Mouse (Mus musculus) left cerebral cortex, adult 11 months (tissue): Measurements from ENCODE around the gene Tigd4.
A peak's percentile ranks its signal among the peaks of the same experiment; 100 is the strongest.

Source experiments
- DNase-seq: peaks from one replicate; pipeline ENCODE4 v3.0.0; 2022; ENCODE audit warnings: low spot score

The Tigd4 gene

DNA sequence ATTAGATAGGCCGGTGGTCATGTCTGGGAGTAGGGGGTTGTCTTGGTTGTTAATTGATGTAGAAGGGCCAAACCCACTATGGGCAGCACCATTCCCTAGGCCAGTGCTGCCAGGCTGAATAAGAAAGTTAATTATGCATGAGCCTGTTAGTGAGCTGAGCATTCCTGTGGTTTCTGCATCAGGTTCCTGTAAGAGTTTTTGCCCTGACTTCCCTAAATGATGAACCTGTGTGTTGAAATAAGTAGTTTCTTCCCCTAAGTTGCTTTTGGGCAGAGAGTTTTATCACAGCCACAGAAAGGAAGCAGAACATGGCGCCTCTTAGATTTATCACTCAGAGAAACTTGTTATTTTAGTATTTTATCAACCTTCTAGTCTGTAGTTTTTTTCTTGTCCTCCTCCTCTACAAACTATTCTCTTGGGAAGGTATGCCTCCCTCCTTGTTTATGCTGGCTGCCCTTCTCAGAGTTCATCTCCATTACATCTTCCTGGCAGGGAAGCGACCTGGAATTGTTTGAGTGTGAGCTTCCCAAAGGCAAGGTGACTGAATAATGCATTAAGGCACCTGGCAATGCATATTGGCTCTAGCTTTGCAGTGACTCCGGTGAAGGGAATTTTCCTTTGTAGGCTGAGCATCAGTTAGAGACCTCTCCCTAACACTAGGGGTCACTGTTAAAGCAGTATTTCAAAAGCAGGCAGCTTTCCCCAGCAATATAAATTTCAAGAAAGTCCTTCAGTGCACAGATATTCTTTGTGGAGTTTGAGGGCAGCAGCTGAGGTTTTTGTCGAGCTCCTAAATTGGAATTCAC lies 21.9 kb downstream of the Tigd4 start:
- peak; percentile 28 for DNase-seq

GRCm38 (mm10) chr3:84615856-84616225 lies 22.5 kb downstream of the Tigd4 start:
- no peak for DNase-seq

DNA sequence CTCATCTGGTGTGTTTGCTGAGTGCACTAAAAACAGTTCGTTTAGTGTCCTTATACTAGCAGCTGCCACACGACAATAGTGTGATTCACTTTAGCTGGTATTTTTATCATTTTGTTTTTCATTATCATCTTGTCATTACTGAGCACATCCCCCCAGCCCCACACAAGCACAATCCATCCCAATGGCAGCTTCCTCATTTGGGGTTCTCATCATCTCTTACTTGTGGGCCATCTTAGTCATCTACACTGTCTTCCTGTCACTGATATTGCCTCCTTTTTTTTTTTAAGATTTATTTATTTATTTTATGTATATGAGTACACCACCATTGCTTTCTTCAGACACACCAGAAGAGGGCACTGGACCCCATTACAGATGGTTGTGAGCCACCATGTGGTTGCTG lies 25.3 kb downstream of the Tigd4 start:
- no peak for DNase-seq

GRCm38 (mm10) chr3:84619056-84619455 lies 25.7 kb downstream of the Tigd4 start:
- DNase-seq: no peak

GRCm38 (mm10) chr3:84619725-84620124 lies 26.4 kb downstream of the Tigd4 start:
- DNase-seq: no peak

GRCm38 (mm10) chr3:84622026-84622425 lies 28.7 kb downstream of the Tigd4 start:
- no peak for DNase-seq

GRCm38 (mm10) chr3:84631586-84631985 lies 38.2 kb downstream of the Tigd4 start:
- DNase-seq: no peak

DNA sequence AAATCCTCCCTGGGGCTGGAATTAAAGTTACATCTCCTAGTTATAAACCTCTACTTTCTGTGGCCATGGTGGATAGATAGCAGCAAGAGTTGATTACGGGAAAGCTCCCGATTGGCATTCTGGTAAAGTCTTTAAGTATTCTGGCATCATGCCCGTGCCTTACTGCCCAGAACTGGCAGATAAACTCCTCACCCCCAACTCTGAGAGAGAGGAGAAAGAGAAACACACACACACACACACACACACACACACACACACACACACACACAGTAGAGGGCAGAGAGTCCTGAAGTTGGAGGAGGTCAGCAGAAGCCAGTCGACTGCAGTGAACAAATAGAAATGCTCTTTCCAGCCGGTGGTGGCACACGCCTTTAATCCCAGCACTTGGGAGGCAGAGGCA lies 43.7 kb downstream of the Tigd4 start:
- no peak for DNase-seq

GRCm38 (mm10) chr3:84637890-84638578 lies 44.7 kb downstream of the Tigd4 start:
- DNase-seq: no peak

GRCm38 (mm10) chr3:84638858-84639257 lies 45.5 kb downstream of the Tigd4 start:
- no peak for DNase-seq

- DNase-seq: no peak
Observed at GRCm38 (mm10) chr3:84639767-84640500, 46.6 kb downstream of the Tigd4 start.

GRCm38 (mm10) chr3:84640536-84640935 lies 47.2 kb downstream of the Tigd4 start:
- DNase-seq: no peak

GRCm38 (mm10) chr3:84641391-84641790 lies 48.0 kb downstream of the Tigd4 start:
- no peak for DNase-seq

- no peak for DNase-seq
Observed at GRCm38 (mm10) chr3:84642942-84643341, 49.6 kb downstream of the Tigd4 start.

GRCm38 (mm10) chr3:84645156-84646006 lies 52.0 kb downstream of the Tigd4 start:
- DNase-seq: no peak

DNA sequence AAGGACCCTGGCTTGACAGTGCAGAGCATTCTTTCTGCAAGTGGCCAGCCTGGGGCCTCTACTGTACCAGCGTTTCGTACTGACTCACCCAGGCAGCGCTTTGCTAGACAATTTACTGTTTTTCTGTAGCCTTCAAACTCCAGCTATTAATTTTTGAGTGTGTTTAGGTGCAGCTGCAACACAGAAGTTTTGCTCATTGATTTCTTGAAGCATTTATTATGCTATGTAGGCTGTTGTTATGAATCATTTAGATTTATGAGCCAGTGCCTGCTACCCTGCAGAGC lies 52.6 kb downstream of the Tigd4 start:
- DNase-seq: no peak

- DNase-seq: no peak
Observed at GRCm38 (mm10) chr3:84646331-84646845, 53.0 kb downstream of the Tigd4 start.
